Mouse (Mus musculus) CD4-positive, CD25-positive, alpha-beta regulatory T cell, adult 9 weeks (primary cell): Measurements from ENCODE around the gene Arglu1. TPM values are rescaled to one million over a fixed set of nuclear protein-coding genes. Genes with fewer than 3 reads are reported as not detected.

Experiments
- polyA plus RNA-seq: library from polyadenylated mRNA; unstranded; fragments of 100-300 nt; shearing (Covaris generic); gene quantifications from one replicate; pipeline ENCODE4 v1.2.1, GENCODE M21; 2017

Arglu1 gene
- 12.7 TPM for polyA plus RNA-seq

GRCm38 (mm10) chr8:8690146-8691092, at the start of gene Arglu1:
Arglu1 (minus strand) TSS chr8:8690521.

GRCm38 (mm10) chr8:8661103-8661758, 29.1 kb downstream of the Arglu1 start, which contains the start of gene Efnb2:
Efnb2 (minus strand) TSS chr8:8661242.

Other genes starting within 250 kb of the Arglu1 start
- gene Efnb2, start 29.3 kb downstream of the Arglu1 start, polyA plus RNA-seq, result 0.11 TPM